Mouse (Mus musculus): Measurements from ENCODE around the gene Adam22. TPM values are rescaled to one million over a fixed set of nuclear protein-coding genes. Genes with fewer than 3 reads are reported as not detected.

Adam22 gene
- 8.1 and 8.8 TPM in 2 replicates for polyA plus RNA-seq (2016; fragmentation: Nextera tagmentation; extraction: Ambion mirVana)

DNA sequence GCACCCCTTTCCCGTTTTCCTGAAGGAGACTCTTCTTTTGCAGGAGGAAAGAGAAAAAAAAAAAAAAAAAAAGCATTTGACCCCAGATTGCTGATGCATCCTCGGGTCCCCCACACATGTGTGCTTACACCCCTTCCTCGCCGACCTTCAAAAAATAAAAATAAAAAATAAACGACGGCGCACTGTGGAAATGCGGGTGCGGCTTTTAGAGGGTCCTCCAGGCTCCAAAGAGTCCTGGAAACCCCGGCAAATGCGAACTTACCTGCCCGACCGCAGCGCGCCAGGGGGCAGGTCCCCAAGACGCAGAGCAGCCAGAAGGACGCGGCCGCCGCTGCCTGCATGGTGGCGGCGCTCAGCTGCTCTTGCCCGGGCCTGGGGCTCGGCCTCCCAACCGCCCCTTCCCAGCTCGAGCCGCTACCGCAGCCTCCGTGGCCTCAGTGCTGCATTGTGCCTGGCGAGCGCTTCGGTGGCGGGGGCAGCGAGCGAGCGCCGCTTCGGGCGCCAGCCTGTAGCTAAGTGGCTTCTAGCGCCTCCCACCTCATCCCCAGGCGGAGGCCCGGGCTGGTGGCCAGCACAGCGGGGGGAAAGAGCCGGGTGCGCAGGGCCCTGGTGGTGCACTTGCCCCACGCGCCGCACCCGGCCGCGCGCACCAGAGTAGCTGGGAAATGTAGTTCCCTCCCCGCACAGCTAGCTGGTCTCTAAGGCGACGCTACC is at the start of gene Adam22:
Adam22 (minus strand) TSS at position 547 of the 714 bp plus-strand sequence.
- Histone ChIP-seq H3K9me3 (replicated peaks) (no peaks in the 10 kb centered on the region), H3K27ac (ENCODE audit: poor library complexity, severe bottlenecking) (no peak within 1 kb of the TSS), H3K4me1 (replicated peaks) (peaks cover 5% of the 10 kb centered on the region), H3K9ac (peak within 1 kb of the TSS; percentile 75), H3K36me3 (no peaks in the 10 kb centered on the region), H3K27me3 (replicated peaks) (peaks cover 12% of the 10 kb centered on the region; the same call in 1 of the 2 replicates), H3K4me2 (peak within 1 kb of the TSS; percentile 85), H3K4me3 (peak within 1 kb of the TSS; percentile 65)
- ATAC-seq (ENCODE audit: insufficient number of reproducible peaks, low FRiP score) = peak; percentile 91
- under 1% methylated on average over 55 of the region's 55 CpGs for WGBS

GRCm38 (mm10) chr5:8417443-8417842 is 49.5 kb upstream of the Adam22 start:
- no peak overlapping the region for H3K4me3 ChIP-seq
- H3K27me3 ChIP-seq (replicated peaks) = no peaks in the 10 kb centered on the region
- ATAC-seq (ENCODE audit: insufficient number of reproducible peaks, low FRiP score) = no peak
- 41% methylated on average over 1 of the region's 1 CpGs for WGBS
- H3K4me2 ChIP-seq = no peak overlapping the region
- H3K27ac ChIP-seq (ENCODE audit: poor library complexity, severe bottlenecking) = no peak overlapping the region
- H3K9ac ChIP-seq = peak overlapping the region; percentile 18; the same call in 1 of the 2 replicates
- peaks cover 3% of the 10 kb centered on the region for H3K4me1 ChIP-seq (replicated peaks)
- H3K9me3 ChIP-seq (replicated peaks) = no peaks in the 10 kb centered on the region
- peaks cover 42% of the 10 kb centered on the region for H3K36me3 ChIP-seq

GRCm38 (mm10) chr5:8416683-8417413 is 48.9 kb upstream of the Adam22 start:
- Histone ChIP-seq H3K27ac (ENCODE audit: poor library complexity, severe bottlenecking) (no peak overlapping the region), H3K4me1 (replicated peaks) (peaks cover 3% of the 10 kb centered on the region), H3K9me3 (replicated peaks) (no peaks in the 10 kb centered on the region), H3K27me3 (replicated peaks) (no peaks in the 10 kb centered on the region), H3K4me2 (no peak overlapping the region), H3K36me3 (peaks cover 44% of the 10 kb centered on the region), H3K9ac (no peak overlapping the region), H3K4me3 (no peak overlapping the region)
- 94% methylated on average over 3 of the region's 3 CpGs for WGBS
- ATAC-seq (ENCODE audit: insufficient number of reproducible peaks, low FRiP score) = no peak

DNA sequence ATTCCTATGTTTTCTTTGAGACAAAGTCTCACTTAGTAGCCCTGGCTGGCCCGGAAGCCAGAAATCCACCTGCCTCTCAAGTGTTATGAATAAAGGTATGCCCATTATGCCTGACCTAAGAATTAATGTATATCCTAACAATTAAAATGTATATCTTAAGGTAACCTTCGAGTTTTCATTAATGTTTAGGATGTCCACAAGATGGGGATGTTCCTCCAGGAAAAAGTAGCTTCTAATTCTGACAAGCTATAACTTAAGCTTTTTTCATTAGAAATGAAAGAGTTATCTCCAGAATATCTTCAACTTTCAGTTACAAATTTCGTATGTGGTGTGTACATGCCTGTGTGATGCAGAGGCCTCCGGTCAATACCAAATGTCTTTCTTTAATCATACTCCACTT is 40.8 kb upstream of the Adam22 start:
- H3K4me3 ChIP-seq = no peak overlapping the region
- ATAC-seq (ENCODE audit: insufficient number of reproducible peaks, low FRiP score) = no peak
- H3K9me3 ChIP-seq (replicated peaks) = no peaks in the 10 kb centered on the region
- peaks cover 38% of the 10 kb centered on the region for H3K36me3 ChIP-seq
- H3K27me3 ChIP-seq (replicated peaks) = no peaks in the 10 kb centered on the region
- H3K9ac ChIP-seq = no peak overlapping the region
- 89% methylated on average over 4 of the region's 4 CpGs for WGBS
- no peaks in the 10 kb centered on the region for H3K4me1 ChIP-seq (replicated peaks)
- no peak overlapping the region for H3K27ac ChIP-seq (ENCODE audit: poor library complexity, severe bottlenecking)
- H3K4me2 ChIP-seq = no peak overlapping the region

GRCm38 (mm10) chr5:8397587-8398249 is 29.8 kb upstream of the Adam22 start:
- no peak overlapping the region for H3K4me3 ChIP-seq
- WGBS = 93% methylated on average over 13 of the region's 13 CpGs
- H3K4me1 ChIP-seq (replicated peaks) = no peaks in the 10 kb centered on the region
- no peaks in the 10 kb centered on the region for H3K27me3 ChIP-seq (replicated peaks)
- H3K27ac ChIP-seq (ENCODE audit: poor library complexity, severe bottlenecking) = no peak overlapping the region
- H3K9ac ChIP-seq = no peak overlapping the region
- no peak overlapping the region for H3K4me2 ChIP-seq
- H3K36me3 ChIP-seq = peaks cover 30% of the 10 kb centered on the region
- ATAC-seq (ENCODE audit: insufficient number of reproducible peaks, low FRiP score) = no peak
- no peaks in the 10 kb centered on the region for H3K9me3 ChIP-seq (replicated peaks)

- no peak overlapping the region for H3K27ac ChIP-seq (ENCODE audit: poor library complexity, severe bottlenecking)
- ATAC-seq (ENCODE audit: insufficient number of reproducible peaks, low FRiP score) = no peak
- H3K4me3 ChIP-seq = no peak overlapping the region
- H3K36me3 ChIP-seq = peaks cover 15% of the 10 kb centered on the region
- H3K27me3 ChIP-seq (replicated peaks) = no peaks in the 10 kb centered on the region
- H3K9ac ChIP-seq = no peak overlapping the region
- H3K4me1 ChIP-seq (replicated peaks) = no peaks in the 10 kb centered on the region
- WGBS = 76% methylated on average over 1 of the region's 1 CpGs
- no peak overlapping the region for H3K4me2 ChIP-seq
- no peaks in the 10 kb centered on the region for H3K9me3 ChIP-seq (replicated peaks)
Observed at GRCm38 (mm10) chr5:8393891-8394583, 26.1 kb upstream of the Adam22 start.

- 70% methylated on average over 5 of the region's 5 CpGs for WGBS
- Histone ChIP-seq H3K27ac (ENCODE audit: poor library complexity, severe bottlenecking) (no peak overlapping the region), H3K9me3 (replicated peaks) (no peaks in the 10 kb centered on the region), H3K9ac (no peak overlapping the region), H3K4me3 (no peak overlapping the region), H3K4me1 (replicated peaks) (no peaks in the 10 kb centered on the region), H3K36me3 (no peaks in the 10 kb centered on the region), H3K4me2 (no peak overlapping the region), H3K27me3 (replicated peaks) (no peaks in the 10 kb centered on the region)
- no peak for ATAC-seq (ENCODE audit: insufficient number of reproducible peaks, low FRiP score)
Observed at GRCm38 (mm10) chr5:8374297-8374906, 6.4 kb upstream of the Adam22 start.

DNA sequence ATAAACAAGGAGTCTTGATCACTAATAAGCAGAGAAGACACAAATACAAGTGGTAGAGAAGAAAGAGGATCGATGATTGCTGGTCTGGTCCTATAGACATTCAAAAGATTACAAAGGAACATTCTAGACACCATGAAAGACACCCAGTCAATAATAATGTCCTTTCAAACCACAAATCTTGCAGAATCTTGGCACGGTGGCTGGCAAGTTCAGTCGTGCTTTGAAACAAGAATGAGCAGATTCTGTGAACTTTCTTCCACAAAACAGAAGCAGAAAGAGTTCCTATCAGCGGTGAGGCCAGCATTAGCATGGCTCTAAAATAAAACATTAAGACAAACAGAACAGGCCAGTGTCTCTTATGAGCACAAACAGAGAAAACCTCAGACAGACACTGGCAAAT is 5.5 kb upstream of the Adam22 start:
- 81% methylated on average over 4 of the region's 4 CpGs for WGBS

GRCm38 (mm10) chr5:8368781-8369180 is 821 bp upstream of the Adam22 start:
- peaks cover 12% of the 10 kb centered on the region; the same call in 1 of the 2 replicates for H3K27me3 ChIP-seq (replicated peaks)
- H3K4me1 ChIP-seq (replicated peaks) = peaks cover 5% of the 10 kb centered on the region
- H3K9ac ChIP-seq = no peak overlapping the region
- no peak for ATAC-seq (ENCODE audit: insufficient number of reproducible peaks, low FRiP score)
- no peak overlapping the region for H3K4me3 ChIP-seq
- H3K9me3 ChIP-seq (replicated peaks) = no peaks in the 10 kb centered on the region
- H3K27ac ChIP-seq (ENCODE audit: poor library complexity, severe bottlenecking) = no peak overlapping the region
- H3K36me3 ChIP-seq = no peaks in the 10 kb centered on the region
- WGBS = 71% methylated on average over 5 of the region's 5 CpGs
- H3K4me2 ChIP-seq = no peak overlapping the region

More for the DNA sequence above, 5.5 kb upstream of the Adam22 start:
- Histone ChIP-seq H3K9me3 (replicated peaks) (no peaks in the 10 kb centered on the region), H3K9ac (no peak overlapping the region), H3K27me3 (replicated peaks) (peaks cover 8% of the 10 kb centered on the region; the same call in 1 of the 2 replicates), H3K36me3 (no peaks in the 10 kb centered on the region), H3K4me3 (no peak overlapping the region), H3K27ac (ENCODE audit: poor library complexity, severe bottlenecking) (no peak overlapping the region), H3K4me2 (no peak overlapping the region), H3K4me1 (replicated peaks) (no peaks in the 10 kb centered on the region)
- no peak for ATAC-seq (ENCODE audit: insufficient number of reproducible peaks, low FRiP score)

DNA sequence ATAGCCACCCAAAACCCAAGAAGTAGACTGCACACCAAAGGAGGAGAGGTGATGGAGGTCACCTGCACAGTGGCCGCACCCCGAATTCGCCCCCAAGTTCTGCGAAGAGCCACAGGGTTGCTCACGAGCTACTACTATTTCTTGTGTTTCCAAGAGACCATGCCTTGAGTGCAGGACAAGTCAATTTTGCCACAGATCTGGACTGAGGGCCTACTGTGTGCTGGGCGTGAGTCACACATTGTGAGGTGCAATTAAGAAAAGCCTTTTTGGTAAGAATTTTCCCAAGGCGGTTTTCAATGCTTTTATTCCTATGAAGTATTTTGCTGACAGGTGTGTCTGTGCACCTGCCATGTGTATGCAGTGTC is 350 bp upstream of the Adam22 start:
- H3K4me2 ChIP-seq = peak overlapping the region; percentile 85
- no peaks in the 10 kb centered on the region for H3K36me3 ChIP-seq
- peak overlapping the region; percentile 65 for H3K4me3 ChIP-seq
- peaks cover 5% of the 10 kb centered on the region for H3K4me1 ChIP-seq (replicated peaks)
- 40% methylated on average over 7 of the region's 7 CpGs for WGBS
- 0 out of 2 replicates have a peak, but pooled peaks have one; percentile 30 for ATAC-seq (ENCODE audit: insufficient number of reproducible peaks, low FRiP score)
- H3K9me3 ChIP-seq (replicated peaks) = no peaks in the 10 kb centered on the region
- no peak overlapping the region for H3K27ac ChIP-seq (ENCODE audit: poor library complexity, severe bottlenecking)
- no peak overlapping the region for H3K9ac ChIP-seq
- peaks cover 12% of the 10 kb centered on the region; the same call in 1 of the 2 replicates for H3K27me3 ChIP-seq (replicated peaks)
